Mouse (Mus musculus) heart, embryonic 14.5 days (tissue): ENCODE measurements around the gene Neurl4. TPM values are rescaled to one million over a fixed set of nuclear protein-coding genes. Genes with fewer than 3 reads are reported as not detected.
A peak's percentile ranks its signal among the peaks of the same experiment; 100 is the strongest.

Experiments
- ATAC-seq: fragments of 200-750 bp; cut with Nextera tagmentation; 2 replicates; pipeline ENCODE4 v1.8.0; 2017; ENCODE audit warnings: low read depth, moderate TSS enrichment; ENCODE audit not compliant: insufficient number of reproducible peaks, insufficient read depth, low FRiP score
- H3K27ac ChIP-seq, 2 experiments: fragments of 200-500 bp in 1 of 2; fragments of 300-500 bp in 1 of 2; sonication (generic) in 1 of 2; replicated peaks in 1 of 2; 2 replicates each; pipeline ENCODE4 v1.5.1; 2012 to 2014; ENCODE audit warnings: low read depth in 2 of 2, low read length in 2 of 2, control low read depth in 1 of 2, mild to moderate bottlenecking in 1 of 2, mixed read lengths in 1 of 2; ENCODE audit not compliant: control insufficient read depth in 1 of 2, insufficient read depth in 1 of 2
- H3K27me3 ChIP-seq: fragments of 300-500 bp; sonication (generic); 2 replicates; pipeline ENCODE4 v1.6.1; 2014; ENCODE audit warnings: mild to moderate bottlenecking, low read length, control low read depth; ENCODE audit not compliant: control insufficient read depth, insufficient read depth
- H3K36me3 ChIP-seq: fragments of 300-500 bp; sonication (generic); 2 replicates; pipeline ENCODE4 v1.6.1; 2014; ENCODE audit warnings: mild to moderate bottlenecking, control low read depth, low read length, mixed read lengths; ENCODE audit not compliant: control insufficient read depth, insufficient read depth
- H3K4me1 ChIP-seq, 2 experiments: fragments of 200-500 bp in 1 of 2; fragments of 300-500 bp in 1 of 2; sonication (generic) in 1 of 2; 2 replicates each; pipeline ENCODE4 v1.6.1; 2012 to 2014; ENCODE audit warnings: low read length in 2 of 2, control low read depth in 1 of 2, mixed read lengths in 1 of 2; ENCODE audit not compliant: control insufficient read depth in 2 of 2, insufficient read depth in 2 of 2
- H3K4me2 ChIP-seq: fragments of 300-500 bp; sonication (generic); 2 replicates; pipeline ENCODE4 v1.6.1; 2014; ENCODE audit warnings: mild to moderate bottlenecking, low read length
- H3K4me3 ChIP-seq, 2 experiments: fragments of 200-500 bp in 1 of 2; fragments of 300-500 bp in 1 of 2; sonication (generic) in 1 of 2; 2 replicates each; pipeline ENCODE4 v1.5.1; 2012 to 2014; ENCODE audit warnings: low read length in 2 of 2, mild to moderate bottlenecking in 2 of 2, control low read depth in 1 of 2, low read depth in 1 of 2, moderate library complexity in 1 of 2; ENCODE audit not compliant: control insufficient read depth in 1 of 2, insufficient read depth in 1 of 2
- H3K9ac ChIP-seq: fragments of 300-500 bp; sonication (generic); 2 replicates; pipeline ENCODE4 v1.6.1; 2014; ENCODE audit warnings: mild to moderate bottlenecking, low read length
- H3K9me3 ChIP-seq: fragments of 300-500 bp; sonication (generic); 2 replicates; pipeline ENCODE4 v1.6.1; 2016; ENCODE audit warnings: low read length, control low read depth; ENCODE audit not compliant: control insufficient read depth
- WGBS: fragments of 180-500 bp; shearing (Covaris S2); extraction: QIAGEN DNeasy Blood & Tissue Kit; methylation state at CpG from one replicate; pipeline ENCODE4 v1.1.7; 2014; 5-methylcytosine and 5-hydroxymethylcytosine counted together
- polyA plus RNA-seq: library from polyadenylated mRNA; unstranded; fragments of >200 nt; fragmentation: Nextera tagmentation; extraction: Ambion mirVana; gene quantifications from 2 replicates; pipeline ENCODE4 v1.2.1, GENCODE M21; 2014

Neurl4 gene
- polyA plus RNA-seq, 1 experiment from 2014 or later, result 11.1 TPM

GRCm38 (mm10) chr11:69876867-69877266 lies 24.0 kb upstream of the Neurl4 start:
- Histone ChIP-seq H3K9me3 (no peaks in the 10 kb centered on the region), H3K36me3 (no peaks in the 10 kb centered on the region), H3K4me2 (peak overlapping the region; percentile 53), H3K4me1 (peaks cover 19 to 31% of the 10 kb centered on the region in 2 experiments), H3K27me3 (no peaks in the 10 kb centered on the region), H3K27ac (peak overlapping the region; percentile 62 to 73), H3K9ac (peak overlapping the region; percentile 31; the same call in 1 of the 2 replicates), H3K4me3 (no peak overlapping the region)
- WGBS, result 3% methylated on average over 11 of the region's 12 CpGs
- ATAC-seq, result no peak; the same call in 1 of the 2 replicates

DNA sequence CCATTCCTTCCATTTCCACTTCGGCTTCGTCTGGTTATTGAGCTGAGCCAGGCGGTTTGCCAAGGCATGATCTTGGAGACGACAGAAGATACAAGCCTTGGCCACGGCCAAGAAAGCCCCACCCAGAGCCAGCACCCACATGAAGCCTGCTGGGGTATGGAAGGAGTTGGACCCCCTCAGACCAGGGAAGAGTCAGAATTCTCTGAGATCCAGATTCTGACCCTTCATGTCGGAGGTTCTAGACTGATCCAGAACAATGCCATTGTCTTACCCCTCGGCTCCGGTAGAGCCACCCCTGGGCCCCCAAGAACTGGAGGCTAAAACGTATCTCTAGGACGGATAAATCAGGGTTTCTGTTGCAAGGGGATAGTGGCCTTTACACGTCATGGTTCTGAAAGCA lies 23.0 kb upstream of the Neurl4 start, which contains the start of gene Tmem95:
Gene Tmem95, minus strand, starts transcription at position 141 of the 400 bp plus-strand sequence.
- ATAC-seq, result no peak
- H3K9me3 ChIP-seq, result no peaks in the 10 kb centered on the region
- peak within 1 kb of the TSS; percentile 86 for H3K4me2 ChIP-seq
- H3K4me1 ChIP-seq, result peaks cover 19 to 32% of the 10 kb centered on the region in 2 experiments
- H3K4me3 ChIP-seq, result no peak within 1 kb of the TSS
- 86% methylated on average over 11 of the region's 11 CpGs for WGBS
- H3K27ac ChIP-seq, result peak within 1 kb of the TSS in 1 of 2 experiments; percentile 73; a peak in 2 of 4 replicates
- H3K9ac ChIP-seq, result peak within 1 kb of the TSS; percentile 31; the same call in 1 of the 2 replicates
- no peaks in the 10 kb centered on the region for H3K36me3 ChIP-seq
- H3K27me3 ChIP-seq, result no peaks in the 10 kb centered on the region

DNA sequence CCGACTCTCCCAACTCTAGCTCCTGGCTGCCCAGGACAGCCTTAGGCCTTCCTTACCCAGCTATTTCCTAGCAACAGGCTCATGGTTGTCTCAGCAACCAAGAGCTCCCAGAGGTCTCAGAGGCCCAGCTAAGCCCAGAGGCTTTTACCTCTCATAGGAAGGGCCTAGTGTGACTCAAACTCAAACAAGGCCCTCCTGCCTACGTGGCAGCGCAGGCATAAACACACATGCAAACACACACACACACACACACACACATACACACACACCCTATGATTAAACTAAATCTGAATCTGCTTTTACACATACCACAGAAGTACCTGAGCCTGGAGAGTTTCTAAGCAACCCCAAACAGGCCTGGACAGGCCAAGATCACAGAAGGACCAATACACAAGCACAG lies 22.5 kb upstream of the Neurl4 start:
- H3K9ac ChIP-seq, result no peak overlapping the region; the same call in 1 of the 2 replicates
- H3K9me3 ChIP-seq, result no peaks in the 10 kb centered on the region
- no peak overlapping the region for H3K4me3 ChIP-seq
- H3K36me3 ChIP-seq, result no peaks in the 10 kb centered on the region
- no peaks in the 10 kb centered on the region for H3K27me3 ChIP-seq
- H3K4me2 ChIP-seq, result no peak overlapping the region
- ATAC-seq, result no peak
- 91% methylated on average over 3 of the region's 3 CpGs for WGBS
- H3K4me1 ChIP-seq, result peaks cover 19 to 32% of the 10 kb centered on the region in 2 experiments
- no peak overlapping the region for H3K27ac ChIP-seq

DNA sequence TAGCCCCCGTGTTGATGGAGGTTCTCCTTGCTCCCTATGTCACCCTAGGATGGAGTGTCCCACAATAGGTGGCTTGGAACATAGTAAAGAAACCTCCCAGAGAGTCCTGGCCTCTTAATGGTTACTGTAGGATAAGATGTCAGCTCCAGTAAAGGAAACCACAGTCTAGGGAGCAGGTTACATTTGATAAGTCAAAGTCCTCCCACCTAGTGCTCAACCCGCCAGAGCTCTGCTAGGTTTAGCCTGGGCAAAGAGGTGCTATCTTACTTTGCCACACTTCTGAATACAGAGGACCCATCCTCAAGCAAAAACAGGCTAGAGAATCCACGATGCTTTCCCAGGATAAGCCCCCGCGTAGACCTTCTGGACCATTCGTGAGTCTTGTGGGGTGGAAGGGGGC lies 21.9 kb upstream of the Neurl4 start:
- peaks cover 20 to 32% of the 10 kb centered on the region in 2 experiments for H3K4me1 ChIP-seq
- H3K9me3 ChIP-seq, result no peaks in the 10 kb centered on the region
- 86% methylated on average over 6 of the region's 6 CpGs for WGBS
- no peaks in the 10 kb centered on the region for H3K27me3 ChIP-seq
- peak overlapping the region; percentile 79; the same call in 1 of the 2 replicates for H3K9ac ChIP-seq
- H3K36me3 ChIP-seq, result no peaks in the 10 kb centered on the region
- ATAC-seq, result no peak
- peak overlapping the region; percentile 86 for H3K4me2 ChIP-seq
- no peak overlapping the region for H3K27ac ChIP-seq
- peak overlapping the region in 1 of 2 experiments; percentile 59; a peak in 1 of 4 replicates for H3K4me3 ChIP-seq

GRCm38 (mm10) chr11:69879711-69880110 lies 21.2 kb upstream of the Neurl4 start:
- no peaks in the 10 kb centered on the region for H3K27me3 ChIP-seq
- no peaks in the 10 kb centered on the region for H3K36me3 ChIP-seq
- WGBS, result 55% methylated on average over 15 of the region's 15 CpGs
- peak overlapping the region; percentile 59 to 69 for H3K4me3 ChIP-seq
- no peak for ATAC-seq
- H3K27ac ChIP-seq, result no peak overlapping the region
- peak overlapping the region; percentile 79 for H3K9ac ChIP-seq
- H3K9me3 ChIP-seq, result no peaks in the 10 kb centered on the region
- peak overlapping the region; percentile 86 for H3K4me2 ChIP-seq
- H3K4me1 ChIP-seq, result peaks cover 25 to 36% of the 10 kb centered on the region in 2 experiments

- H3K27me3 ChIP-seq, result no peaks in the 10 kb centered on the region
- H3K9me3 ChIP-seq, result no peaks in the 10 kb centered on the region
- H3K4me3 ChIP-seq, result peak overlapping the region; percentile 59 to 69
- H3K36me3 ChIP-seq, result no peaks in the 10 kb centered on the region
- peak; percentile 54 for ATAC-seq
- H3K4me2 ChIP-seq, result peak overlapping the region; percentile 86
- peak overlapping the region; percentile 91 for H3K27ac ChIP-seq
- peaks cover 25 to 36% of the 10 kb centered on the region in 2 experiments for H3K4me1 ChIP-seq
- H3K9ac ChIP-seq, result peak overlapping the region; percentile 79
- under 1% methylated on average over 18 of the region's 18 CpGs for WGBS
These were observed 20.4 kb upstream of the Neurl4 start for GRCm38 (mm10) chr11:69880506-69880852.

- H3K36me3 ChIP-seq, result no peaks in the 10 kb centered on the region
- H3K9ac ChIP-seq, result peak within 1 kb of the TSS; percentile 79
- peak within 1 kb of the TSS; percentile 91 for H3K27ac ChIP-seq
- ATAC-seq, result peak; percentile 88
- H3K27me3 ChIP-seq, result no peaks in the 10 kb centered on the region
- H3K4me3 ChIP-seq, result peak within 1 kb of the TSS; percentile 59 to 69
- peak within 1 kb of the TSS; percentile 86 for H3K4me2 ChIP-seq
- under 1% methylated on average over 46 of the region's 46 CpGs for WGBS
- H3K4me1 ChIP-seq, result peaks cover 22 to 36% of the 10 kb centered on the region in 2 experiments
- no peaks in the 10 kb centered on the region for H3K9me3 ChIP-seq
These were observed 19.8 kb upstream of the Neurl4 start, which contains the start of gene Kctd11 for GRCm38 (mm10) chr11:69880853-69881603. Gene Kctd11, minus strand, starts transcription at chr11:69881406.
